Mouse (Mus musculus) stomach, embryonic 15.5 days (tissue): ENCODE data around the gene Anxa2. TPM values are rescaled to one million over a fixed set of nuclear protein-coding genes. Genes with fewer than 3 reads are reported as not detected.

Source experiments
- ATAC-seq: fragments of 200-750 bp; cut with Nextera tagmentation; 2 replicates; pipeline ENCODE4 v1.8.0; 2017; ENCODE audit warnings: low read depth, moderate number of reproducible peaks, moderate TSS enrichment; ENCODE audit not compliant: insufficient read depth, low FRiP score
- H3K27ac ChIP-seq: fragments of 300-500 bp; sonication (generic); 2 replicates; pipeline ENCODE4 v1.5.1; 2015; ENCODE audit warnings: mild to moderate bottlenecking, inconsistent platforms
- H3K27me3 ChIP-seq: fragments of 300-500 bp; sonication (generic); replicated peaks from 2 replicates; pipeline ENCODE4 v1.6.1; 2015; ENCODE audit warnings: inconsistent platforms
- H3K36me3 ChIP-seq: fragments of 300-500 bp; sonication (generic); 2 replicates; pipeline ENCODE4 v1.6.1; 2015; ENCODE audit warnings: inconsistent platforms
- H3K4me1 ChIP-seq: fragments of 300-500 bp; sonication (generic); 2 replicates; pipeline ENCODE4 v1.6.1; 2015; ENCODE audit warnings: inconsistent platforms
- H3K4me2 ChIP-seq: fragments of 300-500 bp; sonication (generic); 2 replicates; pipeline ENCODE4 v1.6.1; 2015; ENCODE audit warnings: mild to moderate bottlenecking, inconsistent platforms
- H3K4me3 ChIP-seq: fragments of 300-500 bp; sonication (generic); replicated peaks from 2 replicates; pipeline ENCODE4 v1.5.1; 2015; ENCODE audit warnings: inconsistent platforms
- H3K9ac ChIP-seq: fragments of 300-500 bp; sonication (generic); 2 replicates; pipeline ENCODE4 v1.6.1; 2015; ENCODE audit warnings: inconsistent platforms
- H3K9me3 ChIP-seq: fragments of 300-500 bp; sonication (generic); 2 replicates; pipeline ENCODE4 v1.6.1; 2016; ENCODE audit warnings: inconsistent platforms
- whole genome bisulfite sequencing: fragments of 180-500 bp; shearing (Covaris S2); methylation state at CpG from one replicate; pipeline ENCODE4 v1.1.7; 2015; 5-methylcytosine and 5-hydroxymethylcytosine counted together
- polyA plus RNA-seq: library from polyadenylated mRNA; unstranded; fragments of >200 nt; fragmentation: Nextera tagmentation; extraction: Ambion mirVana; gene quantifications from 2 replicates; pipeline ENCODE4 v1.2.1, GENCODE M21; 2015

The Anxa2 gene
- polyA plus RNA-seq, 1 experiment from 2014 or later = 946 TPM

- no peak for ATAC-seq
- WGBS = 81% methylated on average over 9 of the region's 9 CpGs
Measured at GRCm38 (mm10) chr9:69450636-69451035, 2.8 kb upstream of the Anxa2 start.

GRCm38 (mm10) chr9:69451886-69452810 is 1.3 kb upstream of the Anxa2 start:
- H3K36me3 ChIP-seq = no peaks in the 10 kb centered on the region
- no peak overlapping the region for H3K4me2 ChIP-seq
- ATAC-seq = no peak
- H3K9me3 ChIP-seq = no peaks in the 10 kb centered on the region
- peak overlapping the region; percentile 92 for H3K27ac ChIP-seq
- no peaks in the 10 kb centered on the region for H3K27me3 ChIP-seq
- H3K4me1 ChIP-seq = peaks cover 33% of the 10 kb centered on the region
- H3K9ac ChIP-seq = no peak overlapping the region
- no peak overlapping the region for H3K4me3 ChIP-seq
- WGBS = 87% methylated on average over 10 of the region's 10 CpGs

More at GRCm38 (mm10) chr9:69450636-69451035, 2.8 kb upstream of the Anxa2 start:
- no peak overlapping the region for H3K27ac ChIP-seq
- H3K9me3 ChIP-seq = no peaks in the 10 kb centered on the region
- H3K4me1 ChIP-seq = peaks cover 19% of the 10 kb centered on the region
- H3K4me2 ChIP-seq = no peak overlapping the region
- H3K36me3 ChIP-seq = no peaks in the 10 kb centered on the region
- H3K9ac ChIP-seq = no peak overlapping the region
- no peak overlapping the region for H3K4me3 ChIP-seq
- no peaks in the 10 kb centered on the region for H3K27me3 ChIP-seq

DNA sequence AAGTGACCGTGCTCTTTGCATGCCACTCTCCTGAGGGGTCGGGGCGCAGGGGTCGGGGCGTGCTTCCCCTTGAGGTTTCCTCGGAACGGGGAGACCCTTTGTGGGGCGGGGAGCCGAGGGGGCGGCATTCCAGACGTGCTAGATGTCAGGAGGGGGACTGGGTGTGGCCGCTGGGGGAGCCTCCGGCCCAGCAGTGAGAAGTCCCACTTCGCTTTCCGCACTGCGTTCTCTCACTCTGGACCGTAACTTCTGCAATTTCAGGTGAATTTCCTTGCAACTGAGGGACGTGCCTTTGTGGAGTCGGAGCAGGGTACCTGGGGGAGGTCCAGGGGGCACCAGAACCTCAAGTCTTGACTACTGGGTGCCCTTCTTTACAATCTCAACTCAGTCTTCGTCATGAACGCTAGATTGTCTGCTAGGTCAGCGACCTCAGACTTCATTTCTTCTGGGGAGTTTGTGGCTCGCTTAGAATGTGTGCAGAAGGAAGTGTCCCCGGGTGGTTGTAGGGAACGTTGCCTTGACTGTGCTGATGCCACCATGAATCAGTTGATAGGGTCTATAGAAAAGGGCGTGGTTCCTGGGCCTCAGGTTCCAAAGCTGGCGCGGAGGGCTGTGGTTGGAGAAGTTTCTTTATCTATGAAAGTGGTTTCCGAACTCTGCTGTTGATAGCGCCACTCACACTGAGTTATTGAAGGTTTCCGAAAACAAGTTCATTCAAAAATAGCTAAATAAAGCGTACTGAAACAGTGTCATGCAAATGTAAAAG is 664 bp downstream of the Anxa2 start:
- Histone ChIP-seq H3K4me1 (peaks cover 51% of the 10 kb centered on the region), H3K27ac (peak overlapping the region; percentile 96), H3K9ac (peak overlapping the region; percentile 81), H3K36me3 (no peaks in the 10 kb centered on the region), H3K9me3 (no peaks in the 10 kb centered on the region), H3K4me2 (peak overlapping the region; percentile 62), H3K4me3 (peak overlapping the region; percentile 80), H3K27me3 (no peaks in the 10 kb centered on the region)
- WGBS = 5% methylated on average over 32 of the region's 32 CpGs
- peak; percentile 21; the same call in 1 of the 2 replicates for ATAC-seq

DNA sequence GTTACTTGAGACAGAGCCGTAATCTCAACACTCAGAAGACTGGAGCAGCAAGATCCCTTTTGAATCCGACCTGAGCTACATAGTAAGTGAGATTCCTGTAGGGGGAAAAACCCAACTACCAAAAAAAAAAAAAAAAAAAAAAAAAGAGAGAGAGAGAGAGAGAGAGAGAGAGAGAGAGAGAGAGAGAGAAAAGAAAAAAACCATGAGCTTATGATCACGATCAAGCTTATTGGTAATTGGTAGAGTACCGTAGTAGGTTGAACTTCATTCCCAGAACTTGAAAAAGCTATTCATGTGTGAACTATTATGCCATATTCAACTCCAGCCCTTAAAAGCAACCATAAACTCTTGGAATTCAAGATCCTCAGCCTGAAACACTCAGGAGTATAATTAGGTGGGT is 1.3 kb downstream of the Anxa2 start:
- H3K4me1 ChIP-seq = peaks cover 57% of the 10 kb centered on the region
- no peak for ATAC-seq
- H3K4me2 ChIP-seq = peak overlapping the region; percentile 62
- 36% methylated on average over 4 of the region's 4 CpGs for WGBS
- peak overlapping the region; percentile 96 for H3K27ac ChIP-seq
- no peaks in the 10 kb centered on the region for H3K36me3 ChIP-seq
- H3K27me3 ChIP-seq = no peaks in the 10 kb centered on the region
- peak overlapping the region; percentile 81; the same call in 1 of the 2 replicates for H3K9ac ChIP-seq
- no peaks in the 10 kb centered on the region for H3K9me3 ChIP-seq
- peak overlapping the region; percentile 80 for H3K4me3 ChIP-seq

DNA sequence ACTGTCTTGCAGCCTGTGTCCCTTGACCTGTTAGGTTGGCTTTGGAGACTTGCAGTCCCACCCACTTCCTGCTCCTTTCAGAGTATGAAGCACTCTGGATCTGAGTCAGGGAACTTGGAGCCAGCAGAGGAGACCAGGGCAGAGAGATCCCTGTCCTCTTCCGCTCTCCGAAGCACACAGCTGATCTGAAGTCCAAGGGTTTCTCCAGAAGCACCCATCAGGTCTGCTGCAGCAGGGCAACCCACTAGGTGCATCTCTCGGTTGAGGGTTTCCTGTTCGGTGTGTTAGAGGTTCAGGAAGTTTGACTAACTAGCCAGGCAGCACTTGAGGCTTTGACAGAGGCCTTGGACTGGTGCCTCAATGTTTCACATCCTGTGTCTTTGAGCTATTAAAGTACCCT is 2.0 kb downstream of the Anxa2 start:
- H3K4me1 ChIP-seq = peaks cover 63% of the 10 kb centered on the region
- H3K4me3 ChIP-seq = peak overlapping the region; percentile 80
- H3K27me3 ChIP-seq = no peaks in the 10 kb centered on the region
- H3K9me3 ChIP-seq = no peaks in the 10 kb centered on the region
- WGBS = 41% methylated on average over 4 of the region's 4 CpGs
- H3K27ac ChIP-seq = peak overlapping the region; percentile 96
- H3K36me3 ChIP-seq = 0 out of 2 replicates have a peak, but pooled peaks cover under 1% of the 10 kb centered on the region
- no peak for ATAC-seq
- H3K9ac ChIP-seq = no peak overlapping the region
- H3K4me2 ChIP-seq = peak overlapping the region; percentile 62

- Histone ChIP-seq H3K4me3 (peak overlapping the region; percentile 5; the same call in 1 of the 2 replicates), H3K9me3 (no peaks in the 10 kb centered on the region), H3K27me3 (no peaks in the 10 kb centered on the region), H3K36me3 (0 out of 2 replicates have a peak, but pooled peaks cover 3% of the 10 kb centered on the region), H3K9ac (no peak overlapping the region), H3K4me2 (peak overlapping the region; percentile 62), H3K27ac (peak overlapping the region; percentile 96), H3K4me1 (peaks cover 63% of the 10 kb centered on the region)
- no peak for ATAC-seq
- WGBS = 65% methylated on average over 15 of the region's 15 CpGs
Measured at GRCm38 (mm10) chr9:69456406-69457075, 3.1 kb downstream of the Anxa2 start.

DNA sequence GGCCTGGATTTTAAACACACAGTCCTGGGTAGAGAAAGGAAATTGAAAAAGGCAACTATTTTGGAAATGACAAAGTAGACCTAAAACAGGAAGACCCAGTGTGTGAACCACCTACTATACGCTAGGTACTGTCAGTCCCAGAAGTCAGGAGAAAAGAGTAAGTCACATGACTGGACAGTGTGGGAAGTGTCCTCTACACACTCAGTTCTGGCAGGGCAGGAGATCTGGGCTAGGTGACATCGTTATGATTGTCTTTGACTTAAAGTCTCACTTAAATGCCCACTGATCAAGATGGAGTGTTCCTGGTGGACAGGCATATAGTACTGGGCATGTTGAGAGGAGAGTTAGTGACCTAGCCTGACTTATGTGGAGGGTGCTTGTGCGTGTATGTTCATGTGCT is 3.7 kb downstream of the Anxa2 start:
- H3K9ac ChIP-seq = no peak overlapping the region
- H3K4me2 ChIP-seq = peak overlapping the region; percentile 62
- WGBS = 91% methylated on average over 3 of the region's 3 CpGs
- peak overlapping the region; percentile 96 for H3K27ac ChIP-seq
- ATAC-seq = no peak
- 0 out of 2 replicates have a peak, but pooled peaks cover 5% of the 10 kb centered on the region for H3K36me3 ChIP-seq
- no peaks in the 10 kb centered on the region for H3K9me3 ChIP-seq
- H3K4me1 ChIP-seq = peaks cover 62% of the 10 kb centered on the region
- no peaks in the 10 kb centered on the region for H3K27me3 ChIP-seq
- H3K4me3 ChIP-seq = peak overlapping the region; percentile 10; the same call in 1 of the 2 replicates

DNA sequence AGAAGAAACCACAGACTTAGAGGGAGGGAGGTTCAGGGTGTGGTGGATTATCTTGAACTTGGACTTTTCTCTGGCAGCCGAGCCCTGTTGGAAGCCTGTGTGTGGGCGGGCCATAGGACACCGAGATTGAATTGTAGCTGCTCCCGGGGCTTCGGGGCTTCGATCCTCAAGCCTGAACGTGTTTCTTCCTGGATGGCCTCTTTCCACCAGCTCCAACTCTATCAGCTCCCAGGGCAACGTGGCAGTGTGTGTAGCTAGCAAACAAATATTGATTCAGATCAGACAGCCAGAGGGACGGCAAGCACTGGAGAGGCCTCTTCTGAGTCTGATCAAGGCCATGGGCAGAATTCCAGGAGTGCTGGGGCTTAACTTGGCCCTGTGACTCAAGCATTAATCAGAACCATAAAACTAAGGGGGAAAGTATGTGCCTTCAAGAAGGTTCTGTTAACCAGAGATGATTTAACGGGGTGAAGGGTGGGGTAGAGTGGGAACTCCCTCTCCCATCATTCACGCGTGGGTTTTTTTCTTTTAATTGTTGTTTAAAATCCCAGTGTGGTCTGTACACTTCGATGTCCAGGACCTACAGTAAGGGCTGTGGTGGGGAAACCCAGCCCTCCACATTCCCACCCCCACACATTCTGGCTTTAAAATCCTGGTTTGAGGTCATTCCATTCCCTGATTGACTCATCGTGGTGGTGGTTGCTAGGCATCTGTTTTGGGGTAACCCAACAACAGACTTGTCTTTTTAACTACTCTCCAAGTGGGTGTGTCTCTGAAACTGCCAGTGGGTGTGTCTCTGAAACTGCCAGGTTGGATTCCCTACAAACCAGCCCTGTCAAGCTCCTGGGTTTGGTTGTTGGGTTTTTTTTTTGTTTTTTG is 4.6 kb downstream of the Anxa2 start:
- 0 out of 2 replicates have a peak, but pooled peaks cover 9% of the 10 kb centered on the region for H3K36me3 ChIP-seq
- H3K4me3 ChIP-seq = peak overlapping the region; percentile 10; the same call in 1 of the 2 replicates
- WGBS = 22% methylated on average over 14 of the region's 14 CpGs
- H3K4me1 ChIP-seq = peaks cover 55% of the 10 kb centered on the region
- H3K9me3 ChIP-seq = no peaks in the 10 kb centered on the region
- H3K27me3 ChIP-seq = no peaks in the 10 kb centered on the region
- peak overlapping the region; percentile 62 for H3K4me2 ChIP-seq
- peak overlapping the region; percentile 96 for H3K27ac ChIP-seq
- peak; percentile 11; the same call in 1 of the 2 replicates for ATAC-seq
- no peak overlapping the region for H3K9ac ChIP-seq

GRCm38 (mm10) chr9:69458982-69459381 is 5.6 kb downstream of the Anxa2 start:
- peaks cover 60% of the 10 kb centered on the region for H3K4me1 ChIP-seq

DNA sequence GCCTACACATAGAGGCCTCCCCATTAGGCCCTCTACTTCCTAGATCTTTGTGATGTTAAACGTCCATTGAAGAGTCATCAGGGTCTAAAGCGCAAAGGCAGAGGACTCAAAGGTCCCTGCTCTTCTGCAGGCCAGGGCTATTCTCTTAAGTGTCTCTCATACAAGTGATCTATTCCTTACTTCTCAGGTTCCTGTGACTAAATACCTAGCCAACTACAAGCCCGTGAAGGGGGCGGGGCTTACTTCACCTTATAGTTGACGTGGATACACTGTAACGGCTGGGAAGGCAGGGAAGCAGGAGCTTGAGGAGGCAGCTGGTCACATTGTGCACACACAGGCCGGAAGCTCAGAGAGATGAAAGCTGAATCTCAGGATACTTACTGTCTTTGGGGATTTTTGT is 6.5 kb downstream of the Anxa2 start:
- H3K4me3 ChIP-seq = no peak overlapping the region
- peak overlapping the region; percentile 96 for H3K27ac ChIP-seq
- WGBS = 85% methylated on average over 7 of the region's 7 CpGs
- H3K36me3 ChIP-seq = 0 out of 2 replicates have a peak, but pooled peaks cover 9% of the 10 kb centered on the region
- H3K4me1 ChIP-seq = peaks cover 61% of the 10 kb centered on the region
- no peaks in the 10 kb centered on the region for H3K9me3 ChIP-seq
- no peaks in the 10 kb centered on the region for H3K27me3 ChIP-seq
- ATAC-seq = no peak
- peak overlapping the region; percentile 21; the same call in 1 of the 2 replicates for H3K4me2 ChIP-seq
- no peak overlapping the region for H3K9ac ChIP-seq

More at GRCm38 (mm10) chr9:69458982-69459381, 5.6 kb downstream of the Anxa2 start:
- H3K9me3 ChIP-seq = no peaks in the 10 kb centered on the region
- ATAC-seq = peak; percentile 66
- H3K4me3 ChIP-seq = no peak overlapping the region
- H3K27me3 ChIP-seq = no peaks in the 10 kb centered on the region
- 0 out of 2 replicates have a peak, but pooled peaks cover 9% of the 10 kb centered on the region for H3K36me3 ChIP-seq
- peak overlapping the region; percentile 21; the same call in 1 of the 2 replicates for H3K4me2 ChIP-seq
- no peak overlapping the region for H3K9ac ChIP-seq
- 26% methylated on average over 2 of the region's 2 CpGs for WGBS
- H3K27ac ChIP-seq = peak overlapping the region; percentile 96
